Comparison of ENCODE assay signal across 32 mouse cellular contexts in genomic region chr4:49348001-49348400, GRCm38 (mm10). TPM values are rescaled to one million over a fixed set of nuclear protein-coding genes. Genes with fewer than 3 reads are reported as not detected.
"Had no signal": no experiment of that assay in that cellular context is flagged by ENCODE, and none has a peak within 500 bp of the region (broad histone marks: within the 10 kb centered on the region; RNA-seq: fewer than 3 reads in every experiment).

No protein-coding gene starts in this region.

RNA-seq across cellular contexts. Expression of gene Acnat2, which starts 60.0 kb away (rescaled TPM):
- total RNA-seq: left cerebral cortex, postnatal 14 days; left cerebral cortex, postnatal 25 days; left cerebral cortex, postnatal 36 days; left cerebral cortex, postnatal 4 days; megakaryocyte progenitor cell, adult 5-6 weeks; megakaryocyte, adult 5-6 weeks; megakaryocyte-erythroid progenitor cell, adult 5-6 weeks; midbrain, postnatal 0 days; monocyte, adult 5-6 weeks had no signal
- polyA plus RNA-seq: limb, embryonic 10.5 days; limb, embryonic 11.5 days; limb, embryonic 12.5 days; limb, embryonic 13.5 days; limb, embryonic 14.5 days; limb, embryonic 15.5 days; lung, adult 2 months; lung, embryonic 14.5 days; lung, embryonic 15.5 days; lung, embryonic 16.5 days; lung, postnatal 0 days; macrophage; midbrain, embryonic 10.5 days; midbrain, embryonic 11.5 days; midbrain, embryonic 12.5 days; midbrain, embryonic 13.5 days; midbrain, embryonic 14.5 days; midbrain, embryonic 15.5 days; midbrain, embryonic 16.5 days; midbrain, postnatal 0 days; myocyte; neural tube, embryonic 11.5 days; neural tube, embryonic 12.5 days; neural tube, embryonic 13.5 days had no signal
